In genomic region chr17:5402624-5403023, GRCm38 (mm10) we compare ENCODE assay signal across 9 mouse cellular contexts. TPM values are rescaled to one million over a fixed set of nuclear protein-coding genes. Genes with fewer than 3 reads are reported as not detected.
DNase-seq lines count a peak whose midpoint lies in the region; ATAC-seq and TF ChIP-seq lines count a peak whose summit lies in the region.
"Had no signal": no experiment of that assay in that cellular context is flagged by ENCODE, and none has a peak within 500 bp of the region (broad histone marks: within the 10 kb centered on the region; RNA-seq: fewer than 3 reads in every experiment).

No protein-coding gene starts in this region.

- peaks cover 4 to 23% of the 10 kb centered on the region in 2 experiments for H3K4me1 ChIP-seq in MEL (ENCODE audit: control insufficient read depth in 1 of 2, insufficient read depth in 2 of 2, low read length in 2 of 2)
- H3K4me1 ChIP-seq in forebrain, embryonic 15.5 days = peaks cover 7% of the 10 kb centered on the region

- no peak for TF ChIP-seq POLR2A in MEL (IDR thresholded peaks at IDR 0.05; ENCODE audit: control insufficient read depth in 1 of 2, insufficient read depth in 1 of 2, low read depth in 1 of 2, low read length in 2 of 2, poor library complexity in 1 of 2)

- no peaks in the 10 kb centered on the region for H3K9me3 ChIP-seq in MEL (replicated peaks; ENCODE audit: insufficient read depth, low read length)
- no peaks in the 10 kb centered on the region for H3K9me3 ChIP-seq in forebrain, embryonic 15.5 days

- peak; percentile 87 for DNase-seq in MEL (ENCODE audit: low read depth, low spot score)
- peak; percentile 88 for DNase-seq in cerebellum, adult 11-12 months
- peak; percentile 56 to 72 for DNase-seq in heart, postnatal 36 days
- DNase-seq in layer of hippocampus, adult 2 months (ENCODE audit: low spot score in 2 of 2) = peak; percentile 68 to 69
- peak; percentile 82 for DNase-seq in lung, postnatal 14 days
- peak; percentile 86 for DNase-seq in ovary, postnatal 36 days (ENCODE audit: low spot score)
- DNase-seq in thymus, postnatal 25 days = peak; percentile 56

- H3K27me3 ChIP-seq in MEL (ENCODE audit: control insufficient read depth in 1 of 2, insufficient read depth in 2 of 2, low read length in 2 of 2) = no peaks in the 10 kb centered on the region
- peaks cover 13% of the 10 kb centered on the region; the same call in 1 of the 2 replicates for H3K27me3 ChIP-seq in forebrain, embryonic 15.5 days

- H3K4me3 ChIP-seq in MEL (ENCODE audit: control insufficient read depth in 1 of 2, insufficient read depth in 1 of 2, low read depth in 2 of 2, low read length in 2 of 2) = peak overlapping the region; percentile 63 to 64
- H3K4me3 ChIP-seq in forebrain, embryonic 15.5 days = no peak overlapping the region
- H3K4me3 ChIP-seq in layer of hippocampus, adult 2 months = no peak overlapping the region

- H3K79me2 ChIP-seq in MEL (ENCODE audit: control insufficient read depth, insufficient read depth, low read length, poor library complexity) = peaks cover 12% of the 10 kb centered on the region

- TF ChIP-seq CTCF in MEL (IDR thresholded peaks at IDR 0.05 in 2 of 3, conservative IDR thresholded peaks at IDR 0.05 in 1 of 3; ENCODE audit: control insufficient read depth in 1 of 3, insufficient read depth in 1 of 3, low read depth in 2 of 3, low read length in 3 of 3, poor library complexity in 1 of 3, severe bottlenecking in 1 of 3) = peak; percentile 83 to 97 (median 96)
- TF ChIP-seq CTCF in layer of hippocampus, adult 2 months (conservative IDR thresholded peaks at IDR 0.05) = peak; percentile 82

- H3K36me3 ChIP-seq in MEL (ENCODE audit: control insufficient read depth in 1 of 2, insufficient read depth in 2 of 2, low read length in 2 of 2) = peaks cover 0 to 13% of the 10 kb centered on the region in 2 experiments; a peak in 2 of 4 replicates
- H3K36me3 ChIP-seq in forebrain, embryonic 15.5 days = no peaks in the 10 kb centered on the region

- H3K27ac ChIP-seq in MEL (ENCODE audit: control insufficient read depth, low read depth, low read length) = peak overlapping the region; percentile 48
- no peak overlapping the region for H3K27ac ChIP-seq in forebrain, embryonic 15.5 days (replicated peaks)
- no peak overlapping the region for H3K27ac ChIP-seq in layer of hippocampus, adult 2 months
- H3K27ac ChIP-seq: macrophage had no signal

- peak; percentile 58 for ATAC-seq in forebrain, embryonic 15.5 days (replicated peaks)

- intact Hi-C loops in heart, postnatal 36 days (cut with DNase I) = no loop called here

- no peak overlapping the region for H3K4me2 ChIP-seq in forebrain, embryonic 15.5 days (replicated peaks)

- peak overlapping the region; percentile 56 for H3K9ac ChIP-seq in MEL (ENCODE audit: control insufficient read depth, low read depth, low read length, poor library complexity, severe bottlenecking)
- no peak overlapping the region for H3K9ac ChIP-seq in forebrain, embryonic 15.5 days (replicated peaks)

- TF ChIP-seq RAD21 in MEL (IDR thresholded peaks at IDR 0.05; ENCODE audit: low read depth, low read length) = peak; percentile 51

- TF ChIP-seq EP300 in MEL (IDR thresholded peaks at IDR 0.05; ENCODE audit: low read depth in 1 of 2, low read length in 2 of 2) = peak in 1 of 2 experiments; percentile 11; a peak in 1 of 4 replicates

- WGBS in forebrain, embryonic 15.5 days = 24% methylated on average over 8 of the region's 8 CpGs

TF ChIP-seq in MEL, 35 proteins besides CTCF, POLR2A, EP300 and RAD21:
- TF ChIP-seq MAZ (IDR thresholded peaks at IDR 0.05; ENCODE audit: low read depth, low read length) = peak; percentile 94; the same call in 1 of the 2 replicates
- TF ChIP-seq SIN3A (IDR thresholded peaks at IDR 0.05; ENCODE audit: low read length) = peak; percentile 40; the same call in 1 of the 2 replicates
- TF ChIP-seq ZC3H11A (IDR thresholded peaks at IDR 0.05; ENCODE audit: low read depth, low read length) = peak; percentile 25; the same call in 1 of the 2 replicates
- TF ChIP-seq ETS1 (IDR thresholded peaks at IDR 0.05; ENCODE audit: low read depth, low read length) = peak; percentile 15; the same call in 1 of the 2 replicates
- TF ChIP-seq GABPA (IDR thresholded peaks at IDR 0.05; ENCODE audit: low read depth, low read length) = no peak
- TF ChIP-seq GATA1 (IDR thresholded peaks at IDR 0.05; ENCODE audit: low read depth, low read length) = no peak
- no peak for TF ChIP-seq MAFK (IDR thresholded peaks at IDR 0.05; ENCODE audit: borderline replicate concordance, low read depth, low read length)
- TF ChIP-seq MYC (IDR thresholded peaks at IDR 0.05; ENCODE audit: low read depth, low read length) = no peak
- 0 out of 2 replicates have a peak, but pooled peaks have one; percentile 14 for TF ChIP-seq MAX (IDR thresholded peaks at IDR 0.05; ENCODE audit: low read length)
- peak; percentile 71 for TF ChIP-seq SMC3 (IDR thresholded peaks at IDR 0.05; ENCODE audit: low read depth, low read length)
- 0 out of 2 replicates have a peak, but pooled peaks have one; percentile 6 for TF ChIP-seq NELFE (IDR thresholded peaks at IDR 0.05; ENCODE audit: low read depth, low read length)
- no peak for TF ChIP-seq CHD1 (IDR thresholded peaks at IDR 0.05; ENCODE audit: low read depth, low read length)
TF ChIP-seq in MEL: peak in this region for 7.

RNA-seq across cellular contexts. Expression of gene Ldhal6b, which starts 15.9 kb away (rescaled TPM):
- 0.31 and 0.39 TPM in 2 replicates for total RNA-seq in MEL (2012; rRNA removed)
- polyA plus RNA-seq in MEL (2012; ENCODE audit: insufficient read depth in 1 of 2, insufficient read length in 2 of 2, low read depth in 1 of 2, low replicate concordance in 2 of 2, missing spikeins in 1 of 2) = not detected
- not detected in 2 replicates for polyA plus RNA-seq in forebrain, embryonic 15.5 days (2015; fragmentation: Nextera tagmentation; extraction: Ambion mirVana)
- under 1 TPM; 0.28 to 0.60 TPM for total RNA-seq in heart, postnatal 36 days (2021)
- total RNA-seq in layer of hippocampus, adult 2 months (2021) = 1 to 10 TPM in 1 of 2 experiments, under 1 TPM in 1; 0.81 to 1.3 TPM

RNA-seq across cellular contexts. Expression of gene Tmem242, which starts 37.4 kb away (rescaled TPM):
- total RNA-seq in MEL (2012; rRNA removed) = 27.0 and 28.2 TPM in 2 replicates
- 10 to 100 TPM in 1 of 2 experiments, not detected in 1; 49.2 TPM for polyA plus RNA-seq in MEL (2012; ENCODE audit: insufficient read depth in 1 of 2, insufficient read length in 2 of 2, low read depth in 1 of 2, low replicate concordance in 2 of 2, missing spikeins in 1 of 2)
- 98.6 and 98.9 TPM in 2 replicates for polyA plus RNA-seq in forebrain, embryonic 15.5 days (2015; fragmentation: Nextera tagmentation; extraction: Ambion mirVana)
- total RNA-seq in heart, postnatal 36 days (2021) = 100 to 1,000 TPM; 154 TPM
- total RNA-seq in layer of hippocampus, adult 2 months (2021) = 10 to 100 TPM; 75.2 to 77.0 TPM

Comparison
In these comparisons a context has a peak if more than half of its experiments do, and no peak if none do; other contexts are left out.
1. H3K4me3 ChIP-seq: peak in MEL (2 of 2); none in forebrain, embryonic 15.5 days (single experiment) and layer of hippocampus, adult 2 months (single experiment).
2. Peak in every context shown above with its lines, with median percentiles within 50 percentile points of each other: DNase-seq.